Mouse (Mus musculus): ENCODE measurements around the gene Ush2a.

- TF ChIP-seq GABPA (IDR thresholded peaks at IDR 0.05; ENCODE audit: low read depth, low read length) (no peak), POLR2A (IDR thresholded peaks at IDR 0.05; ENCODE audit: control insufficient read depth in 1 of 2, insufficient read depth in 1 of 2, low read depth in 1 of 2, low read length in 2 of 2, poor library complexity in 1 of 2) (no peak), UBTF (IDR thresholded peaks at IDR 0.05; ENCODE audit: borderline replicate concordance, insufficient read depth, low read depth, low read length) (no peak), MXI1 (IDR thresholded peaks at IDR 0.05; ENCODE audit: low read depth, low read length) (no peak), CTCF (IDR thresholded peaks at IDR 0.05 in 2 of 3, conservative IDR thresholded peaks at IDR 0.05 in 1 of 3; ENCODE audit: control insufficient read depth in 1 of 3, insufficient read depth in 1 of 3, low read depth in 2 of 3, low read length in 3 of 3, poor library complexity in 1 of 3, severe bottlenecking in 1 of 3) (no peak), E2F4 (IDR thresholded peaks at IDR 0.05; ENCODE audit: borderline replicate concordance, low read depth, low read length) (no peak), GATA1 (IDR thresholded peaks at IDR 0.05; ENCODE audit: low read depth, low read length) (no peak), EP300 (IDR thresholded peaks at IDR 0.05; ENCODE audit: low read depth in 1 of 2, low read length in 2 of 2) (no peak), ELF1 (IDR thresholded peaks at IDR 0.05; ENCODE audit: low read depth, low read length) (no peak), ETS1 (IDR thresholded peaks at IDR 0.05; ENCODE audit: low read depth, low read length) (no peak), POLR2AphosphoS2 (IDR thresholded peaks at IDR 0.05; ENCODE audit: low read length) (no peak), POLR2AphosphoS5 (IDR thresholded peaks at IDR 0.05; ENCODE audit: borderline replicate concordance, low read depth, low read length) (no peak), ZNF384 (IDR thresholded peaks at IDR 0.05; ENCODE audit: low read depth, low read length) (no peak)
These were observed 635.2 kb downstream of the Ush2a start for GRCm38 (mm10) chr1:188896906-188897551.

Data from MEL (cell line).